ENCODE assay signal across 19 mouse cellular contexts in genomic region chr15:27664126-27664525, GRCm38 (mm10). TPM values are rescaled to one million over a fixed set of nuclear protein-coding genes. Genes with fewer than 3 reads are reported as not detected.
A peak's percentile ranks its signal among the peaks of the same experiment; 100 is the strongest.
DNase-seq lines count a peak whose midpoint lies in the region; ATAC-seq and TF ChIP-seq lines count a peak whose summit lies in the region.
"Had no signal": no experiment of that assay in that cellular context is flagged by ENCODE, and none has a peak within 500 bp of the region (broad histone marks: within the 10 kb centered on the region; RNA-seq: fewer than 3 reads in every experiment).

No protein-coding gene starts in this region.

- no peaks in the 10 kb centered on the region for H3K9me3 ChIP-seq in liver, embryonic 12.5 days (replicated peaks)
- H3K9me3 ChIP-seq: forebrain, embryonic 12.5 days; heart, embryonic 15.5 days; limb, embryonic 10.5 days; neural tube, embryonic 13.5 days had no signal

- no peaks in the 10 kb centered on the region for H3K27me3 ChIP-seq in liver, adult 2 months (ENCODE audit: control insufficient read depth, insufficient read depth, low read length)
- H3K27me3 ChIP-seq in liver, embryonic 12.5 days (replicated peaks), result no peaks in the 10 kb centered on the region
- H3K27me3 ChIP-seq: forebrain, embryonic 12.5 days; heart, embryonic 15.5 days; neural tube, embryonic 13.5 days had no signal

- ATAC-seq in liver, embryonic 12.5 days, result no peak
- peak; percentile 83 for ATAC-seq in megakaryocyte, adult 5-6 weeks (ENCODE audit: poor library complexity, severe bottlenecking)
- ATAC-seq: intestine, postnatal 0 days had no signal

- WGBS in liver, adult 2 months, result 68% methylated on average over 9 of the region's 9 CpGs
- 65% methylated on average over 9 of the region's 9 CpGs for WGBS in liver, embryonic 12.5 days (ENCODE audit: insufficient replicate concordance)

- no peak overlapping the region for H3K4me3 ChIP-seq in liver, adult 2 months (ENCODE audit: insufficient read depth, low read depth, low read length)
- no peak overlapping the region for H3K4me3 ChIP-seq in liver, embryonic 12.5 days
- H3K4me3 ChIP-seq in brown adipose tissue, adult 24 weeks (ENCODE audit: insufficient read depth, low read depth, low read length), result no peak overlapping the region
- H3K4me3 ChIP-seq: forebrain, embryonic 12.5 days; heart, embryonic 15.5 days; limb, embryonic 10.5 days; neural tube, embryonic 13.5 days had no signal

- no peaks in the 10 kb centered on the region for H3K4me1 ChIP-seq in liver, adult 2 months (ENCODE audit: control insufficient read depth, insufficient read depth, low read length)
- peaks cover 35% of the 10 kb centered on the region for H3K4me1 ChIP-seq in liver, embryonic 12.5 days
- no peaks in the 10 kb centered on the region for H3K4me1 ChIP-seq in brown adipose tissue, adult 24 weeks (ENCODE audit: control insufficient read depth, insufficient read depth, insufficient read length, low read length)

- TF ChIP-seq CTCF in liver, adult 2 months (IDR thresholded peaks at IDR 0.05; ENCODE audit: low read depth, low read length), result no peak

- no peak for TF ChIP-seq POLR2A in liver, adult 2 months (IDR thresholded peaks at IDR 0.05; ENCODE audit: extremely low read depth, insufficient read depth, low read length)

- H3K79me2 ChIP-seq in liver, adult 2 months (ENCODE audit: control insufficient read depth, insufficient read depth, low read length), result no peaks in the 10 kb centered on the region

- H3K36me3 ChIP-seq in liver, adult 2 months (ENCODE audit: control insufficient read depth, insufficient read depth, low read length), result no peaks in the 10 kb centered on the region
- H3K36me3 ChIP-seq in liver, embryonic 12.5 days, result no peaks in the 10 kb centered on the region
- H3K36me3 ChIP-seq: forebrain, embryonic 12.5 days; heart, embryonic 15.5 days; limb, embryonic 10.5 days; neural tube, embryonic 13.5 days had no signal

- H3K4me2 ChIP-seq in liver, embryonic 12.5 days, result no peak overlapping the region
- H3K4me2 ChIP-seq: forebrain, embryonic 12.5 days; heart, embryonic 15.5 days; hindbrain, embryonic 14.5 days; neural tube, embryonic 13.5 days had no signal

- H3K27ac ChIP-seq in liver, adult 2 months (replicated peaks; ENCODE audit: insufficient read depth, low read depth, low read length), result no peak overlapping the region
- H3K27ac ChIP-seq in liver, embryonic 12.5 days, result no peak overlapping the region
- H3K27ac ChIP-seq in brown adipose tissue, adult 24 weeks (replicated peaks; ENCODE audit: low read depth, low read length), result peak overlapping the region; percentile 29; the same call in 1 of the 2 replicates
- H3K27ac ChIP-seq: forebrain, embryonic 12.5 days; heart, embryonic 15.5 days; hindbrain, embryonic 14.5 days; limb, embryonic 10.5 days; neural tube, embryonic 13.5 days; stomach, postnatal 0 days had no signal

- H3K9ac ChIP-seq in liver, adult 2 months (ENCODE audit: low read depth, low read length), result no peak overlapping the region
- H3K9ac ChIP-seq in liver, embryonic 12.5 days, result no peak overlapping the region
- H3K9ac ChIP-seq: forebrain, embryonic 12.5 days; heart, embryonic 15.5 days; hindbrain, embryonic 14.5 days; neural tube, embryonic 13.5 days had no signal

- peak; percentile 34 for DNase-seq in liver, adult 2 months (ENCODE audit: extremely low read depth, low read depth, low spot score)
- peak; percentile 19 for DNase-seq in NIH3T3 (ENCODE audit: low read depth)
- DNase-seq in gastrocnemius, postnatal 25 days, result no peak
- no peak for DNase-seq in c-Kit-positive CD71-positive TER-119-positive erythroid progenitor cells, embryonic 14.5 days (ENCODE audit: low spot score)
- DNase-seq: cerebellum, adult 9-10 months; embryo, embryonic 11 days; kidney, postnatal 14 days; retina, postnatal 1 day; thymus, postnatal 36 days had no signal

RNA-seq across cellular contexts. Expression of gene Otulinl, which starts 17.3 kb away (rescaled TPM):
- 2.1 and 3.4 TPM in 2 replicates for total RNA-seq in liver, adult 2 months (2014; rRNA removed)
- 0.36 and 0.78 TPM in 2 replicates for polyA plus RNA-seq in liver, adult 2 months (2012; rRNA removed)
- 7.6 and 8.7 TPM in 2 replicates for polyA plus RNA-seq in liver, embryonic 12.5 days (2016; fragmentation: Nextera tagmentation; extraction: Ambion mirVana)
- polyA plus RNA-seq in brown adipose tissue, adult 24 weeks (2012; ENCODE audit: insufficient read depth, insufficient read length, missing spikeins), result 2.7 and 3.8 TPM in 2 replicates
- 215 and 219 TPM in 2 replicates for total RNA-seq in megakaryocyte, adult 5-6 weeks (2015)
- total RNA-seq in megakaryocyte, adult 5-6 weeks (2017), result 83.1 and 85.6 TPM in 2 replicates
- 1 to 10 TPM in 1 of 2 experiments, under 1 TPM in 1; 0.35 to 1.3 TPM for total RNA-seq in gastrocnemius, postnatal 25 days (2021)

RNA-seq across cellular contexts. Expression of gene Otulin, which starts 33.6 kb away (rescaled TPM):
- 29.7 and 33.4 TPM in 2 replicates for total RNA-seq in liver, adult 2 months (2014; rRNA removed)
- 49.3 and 58.0 TPM in 2 replicates for polyA plus RNA-seq in liver, adult 2 months (2012; rRNA removed)
- polyA plus RNA-seq in liver, embryonic 12.5 days (2016; fragmentation: Nextera tagmentation; extraction: Ambion mirVana), result 33.1 and 35.0 TPM in 2 replicates
- 16.4 and 17.0 TPM in 2 replicates for polyA plus RNA-seq in brown adipose tissue, adult 24 weeks (2012; ENCODE audit: insufficient read depth, insufficient read length, missing spikeins)
- 69.0 and 83.8 TPM in 2 replicates for total RNA-seq in megakaryocyte, adult 5-6 weeks (2015)
- total RNA-seq in megakaryocyte, adult 5-6 weeks (2017), result 40.1 and 40.6 TPM in 2 replicates
- total RNA-seq in gastrocnemius, postnatal 25 days (2021), result 10 to 100 TPM; 21.1 to 23.3 TPM

Comparison
In these comparisons a context has a peak if more than half of its experiments do, and no peak if none do; other contexts are left out.
1. DNase-seq: peak in liver, adult 2 months (single experiment) and NIH3T3 (single experiment); none in gastrocnemius, postnatal 25 days (single experiment) and c-Kit-positive CD71-positive TER-119-positive erythroid progenitor cells, embryonic 14.5 days (single experiment).
2. RNA of gene Otulinl, which starts 17.3 kb away (total RNA-seq): 83.1 to 219 TPM in megakaryocyte, adult 5-6 weeks; 2.1 to 3.4 TPM in liver, adult 2 months and 0.35 to 1.3 TPM in gastrocnemius, postnatal 25 days; every median in the first group is over 10 times any median in the second.